Mouse (Mus musculus): ENCODE results near the gene Nrcam. TPM values are rescaled to one million over a fixed set of nuclear protein-coding genes. Genes with fewer than 3 reads are reported as not detected.

The Nrcam gene
- polyA plus RNA-seq, 1 experiment, result 0.06 TPM

DNA sequence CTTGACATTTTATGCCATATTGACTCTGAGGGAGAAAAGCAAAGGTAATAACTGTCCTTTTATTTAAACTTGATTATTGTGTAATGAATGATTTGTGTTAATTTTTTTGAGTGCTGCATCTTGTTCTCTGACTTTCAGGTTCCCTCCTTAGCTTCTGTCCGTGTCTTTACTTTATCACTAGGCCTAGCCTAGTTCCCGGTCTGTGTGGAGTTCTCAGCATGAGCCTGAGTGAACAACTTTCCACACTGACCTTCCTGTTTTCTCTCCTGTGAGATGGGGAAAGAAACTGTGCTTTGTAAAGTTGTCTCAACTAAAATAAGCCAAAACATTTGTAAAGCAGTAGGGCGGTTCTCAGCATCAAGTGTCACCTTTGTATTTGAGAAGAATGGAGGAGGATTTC, 179.9 kb downstream of the Nrcam start:
- Histone ChIP-seq H3K27me3 (ENCODE audit: control insufficient read depth, insufficient read depth, low read length) (no peaks in the 10 kb centered on the region), H3K4me3 (ENCODE audit: low read depth, low read length) (no peak overlapping the region), H3K36me3 (ENCODE audit: control insufficient read depth, insufficient read depth, low read length) (no peaks in the 10 kb centered on the region), H3K27ac (ENCODE audit: insufficient read depth, low read depth, low read length) (no peak overlapping the region), H3K4me1 (ENCODE audit: control insufficient read depth, insufficient read depth, insufficient read length, low read length) (no peaks in the 10 kb centered on the region)
- no peak for TF ChIP-seq POLR2A (IDR thresholded peaks at IDR 0.05; ENCODE audit: low read depth, low read length)
- TF ChIP-seq CTCF (IDR thresholded peaks at IDR 0.05; ENCODE audit: extremely low read depth, insufficient read length, insufficient replicate concordance, low read depth, low read length), result no peak
- WGBS, result 77% methylated on average over 3 of the region's 3 CpGs

DNA sequence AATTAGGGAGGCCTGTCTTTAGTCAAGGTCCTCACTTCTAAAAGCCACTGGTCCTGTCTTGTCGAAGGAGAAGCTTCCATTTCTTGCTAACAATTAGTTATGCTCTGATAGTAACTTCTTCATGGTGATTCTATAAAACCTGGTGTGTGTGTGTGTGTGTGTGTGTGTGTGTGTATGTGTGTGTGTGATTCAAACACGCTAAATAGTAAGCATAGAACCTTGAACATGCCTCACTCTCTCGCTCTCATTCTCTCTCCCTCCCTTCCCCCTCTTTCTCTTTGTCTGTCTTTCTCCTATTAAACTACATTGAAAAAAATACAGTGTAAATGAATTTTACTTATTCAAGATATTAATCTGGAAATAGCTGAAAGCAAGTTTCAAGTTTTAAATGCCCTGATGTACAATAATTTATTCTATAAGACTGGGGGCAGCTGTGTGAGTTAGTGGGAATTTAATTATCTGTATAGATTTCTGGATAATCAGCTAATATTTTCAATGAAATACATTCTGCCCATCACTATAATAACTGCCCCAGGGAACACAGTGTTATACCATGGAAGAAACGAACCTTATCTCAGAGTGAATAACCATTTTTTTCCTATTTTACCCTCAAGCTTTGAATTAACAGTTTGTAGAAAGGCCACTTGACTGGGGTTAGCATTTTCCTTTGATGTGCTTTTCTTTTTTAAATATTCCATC, 180.9 kb downstream of the Nrcam start:
- H3K27ac ChIP-seq (ENCODE audit: insufficient read depth, low read depth, low read length), result no peak overlapping the region
- no peak overlapping the region for H3K4me3 ChIP-seq (ENCODE audit: low read depth, low read length)
- H3K4me1 ChIP-seq (ENCODE audit: control insufficient read depth, insufficient read depth, insufficient read length, low read length), result no peaks in the 10 kb centered on the region
- 69% methylated on average over 4 of the region's 4 CpGs for WGBS
- TF ChIP-seq CTCF (IDR thresholded peaks at IDR 0.05; ENCODE audit: extremely low read depth, insufficient read length, insufficient replicate concordance, low read depth, low read length) (no peak), POLR2A (IDR thresholded peaks at IDR 0.05; ENCODE audit: low read depth, low read length) (no peak)
- H3K27me3 ChIP-seq (ENCODE audit: control insufficient read depth, insufficient read depth, low read length), result no peaks in the 10 kb centered on the region
- H3K36me3 ChIP-seq (ENCODE audit: control insufficient read depth, insufficient read depth, low read length), result no peaks in the 10 kb centered on the region

DNA sequence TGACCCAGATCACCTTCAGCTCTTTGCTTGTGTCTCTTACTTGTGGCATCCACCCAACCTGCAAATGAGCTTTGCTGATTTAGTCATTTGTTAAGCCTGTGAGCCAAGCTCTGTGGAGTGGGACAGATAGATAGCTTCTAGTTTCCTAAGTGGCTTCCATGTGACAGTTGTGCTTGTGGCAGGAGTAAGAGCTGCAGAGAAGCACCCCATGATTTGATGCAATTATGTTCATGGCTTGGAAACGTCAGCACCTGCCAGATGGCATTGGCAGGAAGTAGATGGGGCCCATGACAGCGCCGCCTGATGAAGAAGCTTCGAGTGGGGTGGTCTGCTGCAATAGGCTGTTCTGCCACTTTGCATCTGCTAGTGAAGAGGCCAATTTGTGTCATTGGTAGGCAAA, 186.4 kb downstream of the Nrcam start:
- Histone ChIP-seq H3K4me1 (ENCODE audit: control insufficient read depth, insufficient read depth, insufficient read length, low read length) (no peaks in the 10 kb centered on the region), H3K36me3 (ENCODE audit: control insufficient read depth, insufficient read depth, low read length) (no peaks in the 10 kb centered on the region), H3K4me3 (ENCODE audit: low read depth, low read length) (no peak overlapping the region), H3K27ac (ENCODE audit: insufficient read depth, low read depth, low read length) (no peak overlapping the region), H3K27me3 (ENCODE audit: control insufficient read depth, insufficient read depth, low read length) (no peaks in the 10 kb centered on the region)
- no peak for TF ChIP-seq CTCF (IDR thresholded peaks at IDR 0.05; ENCODE audit: extremely low read depth, insufficient read length, insufficient replicate concordance, low read depth, low read length)
- no peak for TF ChIP-seq POLR2A (IDR thresholded peaks at IDR 0.05; ENCODE audit: low read depth, low read length)
- 62% methylated on average over 4 of the region's 4 CpGs for WGBS

DNA sequence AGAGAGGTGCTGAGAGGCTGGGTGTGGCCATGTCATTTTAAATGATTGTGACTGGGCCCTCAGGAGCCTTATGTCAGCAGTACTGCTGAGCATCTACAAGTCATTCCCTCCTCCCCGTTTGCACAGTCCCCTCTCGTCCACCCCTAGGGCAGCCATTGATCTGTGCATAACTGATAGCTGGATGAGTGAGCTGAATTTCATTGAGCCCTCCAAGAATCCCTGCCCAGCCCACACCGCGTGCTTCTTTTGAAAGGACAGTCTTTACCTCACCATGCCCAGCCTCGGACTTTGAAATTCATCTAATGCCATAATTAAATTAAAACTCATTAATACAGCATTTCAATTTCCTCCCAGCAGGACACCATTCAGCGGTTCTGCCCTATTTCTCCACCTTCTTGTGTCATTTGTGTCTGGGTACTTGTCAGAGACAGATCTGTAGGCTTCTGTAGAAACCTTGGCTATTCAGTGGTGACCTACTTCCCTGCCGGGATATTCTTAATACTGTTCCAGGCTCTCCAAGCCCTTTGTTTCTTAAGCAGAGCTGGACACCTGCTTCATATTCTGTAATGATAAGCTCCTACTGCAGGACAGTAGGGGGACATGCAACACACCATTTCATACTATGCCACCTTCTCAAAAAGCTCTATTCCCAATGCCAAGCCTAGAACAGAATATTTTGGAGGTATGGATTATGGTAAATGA, 190.9 kb downstream of the Nrcam start:
- 54% methylated on average over 7 of the region's 7 CpGs for WGBS
- H3K36me3 ChIP-seq (ENCODE audit: control insufficient read depth, insufficient read depth, low read length), result no peaks in the 10 kb centered on the region
- no peak overlapping the region for H3K27ac ChIP-seq (ENCODE audit: insufficient read depth, low read depth, low read length)
- no peaks in the 10 kb centered on the region for H3K4me1 ChIP-seq (ENCODE audit: control insufficient read depth, insufficient read depth, insufficient read length, low read length)
- H3K27me3 ChIP-seq (ENCODE audit: control insufficient read depth, insufficient read depth, low read length), result no peaks in the 10 kb centered on the region
- H3K4me3 ChIP-seq (ENCODE audit: low read depth, low read length), result no peak overlapping the region
- TF ChIP-seq POLR2A (IDR thresholded peaks at IDR 0.05; ENCODE audit: low read depth, low read length), result no peak
- no peak for TF ChIP-seq CTCF (IDR thresholded peaks at IDR 0.05; ENCODE audit: extremely low read depth, insufficient read length, insufficient replicate concordance, low read depth, low read length)

DNA sequence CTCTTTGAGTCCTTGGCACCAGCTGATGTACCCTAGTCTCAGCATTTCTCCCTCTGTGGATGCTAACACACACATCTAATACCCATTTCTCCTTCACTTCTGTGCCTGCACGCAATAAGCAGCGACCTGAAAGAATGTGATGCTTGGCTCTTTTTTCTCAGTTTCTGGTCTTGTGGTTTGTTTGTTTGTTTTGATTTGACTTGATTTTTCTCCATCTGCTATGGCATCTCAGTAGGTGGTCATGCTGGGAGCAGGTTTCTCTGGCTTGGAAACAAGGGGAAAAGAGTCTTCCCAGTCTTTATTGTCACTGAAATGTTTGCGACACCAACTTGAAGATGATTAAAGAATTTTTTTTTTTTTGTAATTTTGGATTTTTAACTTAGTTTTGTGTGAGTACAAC, 192.8 kb downstream of the Nrcam start:
- Histone ChIP-seq H3K27me3 (ENCODE audit: control insufficient read depth, insufficient read depth, low read length) (no peaks in the 10 kb centered on the region), H3K36me3 (ENCODE audit: control insufficient read depth, insufficient read depth, low read length) (no peaks in the 10 kb centered on the region), H3K4me3 (ENCODE audit: low read depth, low read length) (no peak overlapping the region), H3K27ac (ENCODE audit: insufficient read depth, low read depth, low read length) (no peak overlapping the region), H3K4me1 (ENCODE audit: control insufficient read depth, insufficient read depth, insufficient read length, low read length) (no peaks in the 10 kb centered on the region)
- 80% methylated on average over 3 of the region's 3 CpGs for WGBS
- TF ChIP-seq POLR2A (IDR thresholded peaks at IDR 0.05; ENCODE audit: low read depth, low read length), result no peak
- TF ChIP-seq CTCF (IDR thresholded peaks at IDR 0.05; ENCODE audit: extremely low read depth, insufficient read length, insufficient replicate concordance, low read depth, low read length), result no peak

DNA sequence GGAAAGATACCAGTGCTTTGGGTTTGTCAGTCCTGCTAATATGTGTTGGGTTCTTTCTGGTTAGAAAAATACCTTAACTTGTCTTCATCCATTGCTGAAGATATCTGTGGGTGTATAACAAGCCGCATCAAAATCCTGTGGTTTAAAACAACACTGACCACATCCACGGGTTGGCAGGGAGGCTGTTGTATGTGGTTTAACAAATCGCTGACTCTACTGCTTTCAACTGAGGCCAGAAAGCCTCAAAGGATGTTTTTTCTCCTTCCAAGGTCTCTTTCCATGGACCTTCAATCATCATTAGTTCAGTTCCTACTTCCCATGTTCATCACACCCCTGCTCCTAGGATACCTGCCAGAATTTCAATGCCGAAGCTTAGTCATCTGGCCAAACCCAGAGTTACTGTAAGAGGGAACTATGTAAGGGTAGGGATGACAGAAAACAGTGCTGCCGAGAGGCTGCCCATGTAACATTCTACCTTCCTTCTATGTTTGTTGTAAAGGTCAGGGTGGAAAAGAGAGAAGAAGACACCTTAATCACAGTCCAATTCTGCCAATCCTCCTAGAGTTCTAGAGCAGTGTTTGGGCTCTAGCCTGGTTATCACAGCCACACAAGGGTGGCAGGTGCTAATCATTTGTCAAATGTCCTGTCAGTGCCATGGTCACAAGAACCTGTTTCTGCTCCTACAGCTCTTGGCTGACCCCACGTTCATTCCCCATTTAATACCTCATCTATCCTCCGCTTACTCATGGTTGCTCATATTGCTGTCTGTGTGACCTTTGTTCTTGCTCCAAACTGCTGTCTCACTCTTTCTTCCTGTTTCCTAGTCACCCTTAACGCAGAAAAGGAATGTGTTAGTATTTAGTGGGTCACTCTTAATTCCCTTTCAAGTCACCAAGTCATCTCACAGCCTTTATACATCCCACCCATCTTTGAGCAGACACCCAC, 196.2 kb downstream of the Nrcam start:
- 59% methylated on average over 8 of the region's 8 CpGs for WGBS
- no peak overlapping the region for H3K4me3 ChIP-seq (ENCODE audit: low read depth, low read length)
- H3K27ac ChIP-seq (ENCODE audit: insufficient read depth, low read depth, low read length), result no peak overlapping the region
- H3K36me3 ChIP-seq (ENCODE audit: control insufficient read depth, insufficient read depth, low read length), result no peaks in the 10 kb centered on the region
- no peak for TF ChIP-seq CTCF (IDR thresholded peaks at IDR 0.05; ENCODE audit: extremely low read depth, insufficient read length, insufficient replicate concordance, low read depth, low read length)
- no peak for TF ChIP-seq POLR2A (IDR thresholded peaks at IDR 0.05; ENCODE audit: low read depth, low read length)
- no peaks in the 10 kb centered on the region for H3K4me1 ChIP-seq (ENCODE audit: control insufficient read depth, insufficient read depth, insufficient read length, low read length)
- no peaks in the 10 kb centered on the region for H3K27me3 ChIP-seq (ENCODE audit: control insufficient read depth, insufficient read depth, low read length)

Data from small intestine, adult 2 months (tissue).